Comparison of ENCODE assay signal across 9 mouse cellular contexts in genomic region chr19:42673133-42673532, GRCm38 (mm10).
DNase-seq lines count a peak whose midpoint lies in the region; ATAC-seq lines count a peak whose summit lies in the region.
"Had no signal": no experiment of that assay in that cellular context is flagged by ENCODE, and none has a peak within 500 bp of the region (broad histone marks: within the 10 kb centered on the region; RNA-seq: fewer than 3 reads in every experiment).

No protein-coding gene starts in this region.

- H3K36me3 ChIP-seq in embryonic facial prominence, embryonic 10.5 days (replicated peaks) = no peaks in the 10 kb centered on the region
- H3K36me3 ChIP-seq in midbrain, embryonic 15.5 days (replicated peaks) = no peaks in the 10 kb centered on the region

- no peaks in the 10 kb centered on the region for H3K9me3 ChIP-seq in embryonic facial prominence, embryonic 10.5 days
- H3K9me3 ChIP-seq in midbrain, embryonic 15.5 days = no peaks in the 10 kb centered on the region

- WGBS in embryonic facial prominence, embryonic 10.5 days = 46% methylated on average over 9 of the region's 9 CpGs
- 10% methylated on average over 9 of the region's 9 CpGs for WGBS in midbrain, embryonic 15.5 days

- H3K4me2 ChIP-seq in midbrain, embryonic 15.5 days = no peak overlapping the region; the same call in 1 of the 2 replicates

- intact Hi-C loops in heart, postnatal 25 days (cut with DNase I) = no loop called here

- H3K9ac ChIP-seq in midbrain, embryonic 15.5 days = no peak overlapping the region
- H3K9ac ChIP-seq: liver, embryonic 14.5 days had no signal

- DNase-seq in embryonic facial prominence, embryonic 10.5 days (ENCODE audit: low spot score) = peak; percentile 35
- peak; percentile 33 to 72 for DNase-seq in frontal cortex, postnatal 36 days (ENCODE audit: low spot score in 2 of 2)
- DNase-seq in layer of hippocampus, adult 18-20 months (ENCODE audit: low spot score in 2 of 2) = peak; percentile 27 to 62
- DNase-seq in adrenal gland, postnatal 4 days (ENCODE audit: low spot score in 2 of 2) = no peak
- DNase-seq in thymus, postnatal 10 days (ENCODE audit: low spot score in 2 of 2) = no peak
- DNase-seq in heart, postnatal 25 days (ENCODE audit: low spot score) = no peak

- ATAC-seq in midbrain, embryonic 15.5 days (replicated peaks) = peak; percentile 59
- no peak for ATAC-seq in activated CD4-positive, CD25-positive, alpha-beta regulatory T cell, adult 4 months

- H3K27ac ChIP-seq in embryonic facial prominence, embryonic 10.5 days (replicated peaks) = no peak overlapping the region
- 0 out of 2 replicates have a peak overlapping the region, but pooled peaks have one; percentile 17 for H3K27ac ChIP-seq in midbrain, embryonic 15.5 days
- H3K27ac ChIP-seq: liver, embryonic 14.5 days had no signal

- peaks cover 16% of the 10 kb centered on the region for H3K4me1 ChIP-seq in embryonic facial prominence, embryonic 10.5 days
- H3K4me1 ChIP-seq in midbrain, embryonic 15.5 days = peaks cover 14% of the 10 kb centered on the region; the same call in 1 of the 2 replicates

- peaks cover 26% of the 10 kb centered on the region; the same call in 1 of the 2 replicates for H3K27me3 ChIP-seq in embryonic facial prominence, embryonic 10.5 days (replicated peaks; ENCODE audit: low read depth, poor library complexity, severe bottlenecking)
- no peaks in the 10 kb centered on the region; the same call in 1 of the 2 replicates for H3K27me3 ChIP-seq in midbrain, embryonic 15.5 days (replicated peaks)

- no peak overlapping the region for H3K4me3 ChIP-seq in embryonic facial prominence, embryonic 10.5 days
- no peak overlapping the region for H3K4me3 ChIP-seq in midbrain, embryonic 15.5 days

Comparison
In these comparisons a context has a peak if more than half of its experiments do, and no peak if none do; other contexts are left out.
1. DNase-seq: peak in embryonic facial prominence, embryonic 10.5 days (single experiment), frontal cortex, postnatal 36 days (2 of 2) and layer of hippocampus, adult 18-20 months (2 of 2); none in adrenal gland, postnatal 4 days (0 of 2), thymus, postnatal 10 days (0 of 2) and heart, postnatal 25 days (single experiment).